Mouse (Mus musculus): Measurements from ENCODE around the gene Bola2. TPM values are rescaled to one million over a fixed set of nuclear protein-coding genes. Genes with fewer than 3 reads are reported as not detected.

The Bola2 gene
- polyA plus RNA-seq, 1 experiment from 2014 or later = 86.5 TPM

DNA sequence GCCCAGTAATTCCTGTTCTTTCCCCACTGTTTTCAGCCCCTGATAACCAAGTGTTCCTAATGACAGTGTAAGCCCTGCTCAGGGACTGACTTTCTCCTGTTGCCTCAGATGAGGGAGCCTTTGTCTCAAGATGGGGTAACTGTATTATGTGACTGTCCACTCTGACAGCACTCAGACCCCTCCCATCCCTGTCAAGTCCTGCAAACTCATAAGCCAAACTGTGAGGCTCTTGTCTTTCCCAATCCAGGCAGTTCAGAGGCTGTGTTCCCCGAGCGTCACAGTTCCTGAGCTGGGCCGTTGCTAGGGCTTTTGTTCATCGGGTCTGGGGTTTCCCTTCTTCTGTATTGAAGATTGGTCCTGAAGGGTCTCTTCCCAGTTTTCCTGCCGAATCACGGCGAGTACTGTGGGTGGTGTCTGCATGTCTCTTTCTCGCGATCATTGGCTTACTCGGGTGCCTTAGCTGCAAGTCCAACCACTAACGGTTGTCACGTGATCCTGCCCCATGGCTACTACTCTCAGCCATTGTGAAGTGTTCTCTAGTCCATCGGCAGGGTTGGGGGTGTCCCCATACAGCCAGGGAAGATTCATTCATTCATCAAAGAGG is 45.0 kb downstream of the Bola2 start:
- WGBS (ENCODE audit: insufficient replicate concordance) = 76% methylated on average over 13 of the region's 13 CpGs
- Histone ChIP-seq H3K9me3 (ENCODE audit: low read length) (no peaks in the 10 kb centered on the region), H3K4me3 (ENCODE audit: low read depth, low read length) (no peak overlapping the region), H3K4me2 (ENCODE audit: low read depth, low read length) (no peak overlapping the region), H3K27me3 (ENCODE audit: insufficient read depth, low read length) (no peaks in the 10 kb centered on the region), H3K9ac (replicated peaks) (no peak overlapping the region), H3K27ac (ENCODE audit: low read depth) (no peak overlapping the region; the same call in 1 of the 2 replicates), H3K36me3 (replicated peaks; ENCODE audit: insufficient read depth, low read length) (no peaks in the 10 kb centered on the region), H3K4me1 (ENCODE audit: insufficient read depth) (peaks cover 2% of the 10 kb centered on the region; the same call in 1 of the 2 replicates)
- ATAC-seq (no peak), DNase-seq (no peak)
- no peak for TF ChIP-seq CTCF (IDR thresholded peaks at IDR 0.05; ENCODE audit: low read depth)
- no peak for TF ChIP-seq EP300 (IDR thresholded peaks at IDR 0.05; ENCODE audit: low read depth)

- WGBS (ENCODE audit: insufficient replicate concordance) = 61% methylated on average over 5 of the region's 5 CpGs
- Histone ChIP-seq H3K4me2 (ENCODE audit: low read depth, low read length) (no peak overlapping the region), H3K9me3 (ENCODE audit: low read length) (no peaks in the 10 kb centered on the region), H3K4me1 (ENCODE audit: insufficient read depth) (peaks cover 2% of the 10 kb centered on the region), H3K36me3 (replicated peaks; ENCODE audit: insufficient read depth, low read length) (no peaks in the 10 kb centered on the region), H3K27ac (ENCODE audit: low read depth) (no peak overlapping the region), H3K27me3 (ENCODE audit: insufficient read depth, low read length) (no peaks in the 10 kb centered on the region), H3K4me3 (ENCODE audit: low read depth, low read length) (no peak overlapping the region), H3K9ac (replicated peaks) (no peak overlapping the region)
- TF ChIP-seq EP300 (IDR thresholded peaks at IDR 0.05; ENCODE audit: low read depth) = no peak
- no peak for TF ChIP-seq CTCF (IDR thresholded peaks at IDR 0.05; ENCODE audit: low read depth)
- ATAC-seq = no peak
- no peak for DNase-seq
Measured at GRCm38 (mm10) chr7:126740977-126741376, 45.8 kb downstream of the Bola2 start.

GRCm38 (mm10) chr7:126741452-126741851 is 46.3 kb downstream of the Bola2 start:
- WGBS (ENCODE audit: insufficient replicate concordance) = 70% methylated on average over 5 of the region's 5 CpGs
- H3K4me1 ChIP-seq (ENCODE audit: insufficient read depth) = peaks cover 6% of the 10 kb centered on the region
- no peaks in the 10 kb centered on the region for H3K27me3 ChIP-seq (ENCODE audit: insufficient read depth, low read length)

DNA sequence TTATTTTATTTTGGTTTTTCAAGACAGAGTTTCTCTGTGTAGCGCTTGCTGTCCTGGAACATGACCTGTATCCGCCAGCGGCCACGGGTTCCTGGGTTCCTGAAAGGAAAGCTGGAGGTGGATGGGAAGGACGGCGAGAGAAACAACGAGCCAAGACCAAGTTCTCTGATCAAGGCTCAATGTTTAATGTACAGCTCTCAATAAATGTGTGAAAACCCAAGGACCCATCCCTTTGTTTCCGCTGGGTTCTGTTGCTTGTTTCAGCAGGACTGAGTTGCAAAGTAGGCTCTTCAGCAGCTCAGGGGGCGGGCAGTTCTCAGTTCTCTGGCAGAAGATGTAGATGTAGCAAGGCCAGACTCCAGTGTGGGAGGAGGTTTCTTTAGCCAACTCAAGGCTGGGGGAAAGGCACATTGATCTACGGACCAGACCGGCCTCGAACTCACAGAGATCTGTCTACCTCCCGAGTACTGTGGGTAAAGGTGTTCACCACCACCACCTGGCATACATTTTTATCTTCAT is 46.8 kb downstream of the Bola2 start:
- peaks cover 10% of the 10 kb centered on the region for H3K4me1 ChIP-seq (ENCODE audit: insufficient read depth)
- DNase-seq (no peak), ATAC-seq (no peak)
- H3K4me3 ChIP-seq (ENCODE audit: low read depth, low read length) = no peak overlapping the region
- TF ChIP-seq CTCF (IDR thresholded peaks at IDR 0.05; ENCODE audit: low read depth) = no peak
- no peak for TF ChIP-seq EP300 (IDR thresholded peaks at IDR 0.05; ENCODE audit: low read depth)
- no peak overlapping the region for H3K4me2 ChIP-seq (ENCODE audit: low read depth, low read length)
- WGBS (ENCODE audit: insufficient replicate concordance) = 87% methylated on average over 13 of the region's 13 CpGs
- H3K9me3 ChIP-seq (ENCODE audit: low read length) = no peaks in the 10 kb centered on the region
- H3K9ac ChIP-seq (replicated peaks) = no peak overlapping the region
- no peak overlapping the region for H3K27ac ChIP-seq (ENCODE audit: low read depth)
- H3K27me3 ChIP-seq (ENCODE audit: insufficient read depth, low read length) = no peaks in the 10 kb centered on the region
- no peaks in the 10 kb centered on the region for H3K36me3 ChIP-seq (replicated peaks; ENCODE audit: insufficient read depth, low read length)

More at GRCm38 (mm10) chr7:126741452-126741851, 46.3 kb downstream of the Bola2 start:
- ATAC-seq (no peak), DNase-seq (no peak)
- Histone ChIP-seq H3K27ac (ENCODE audit: low read depth) (no peak overlapping the region), H3K4me3 (ENCODE audit: low read depth, low read length) (no peak overlapping the region), H3K4me2 (ENCODE audit: low read depth, low read length) (no peak overlapping the region), H3K9me3 (ENCODE audit: low read length) (no peaks in the 10 kb centered on the region), H3K9ac (replicated peaks) (no peak overlapping the region), H3K36me3 (replicated peaks; ENCODE audit: insufficient read depth, low read length) (no peaks in the 10 kb centered on the region)
- TF ChIP-seq EP300 (IDR thresholded peaks at IDR 0.05; ENCODE audit: low read depth) = no peak
- TF ChIP-seq CTCF (IDR thresholded peaks at IDR 0.05; ENCODE audit: low read depth) = no peak

DNA sequence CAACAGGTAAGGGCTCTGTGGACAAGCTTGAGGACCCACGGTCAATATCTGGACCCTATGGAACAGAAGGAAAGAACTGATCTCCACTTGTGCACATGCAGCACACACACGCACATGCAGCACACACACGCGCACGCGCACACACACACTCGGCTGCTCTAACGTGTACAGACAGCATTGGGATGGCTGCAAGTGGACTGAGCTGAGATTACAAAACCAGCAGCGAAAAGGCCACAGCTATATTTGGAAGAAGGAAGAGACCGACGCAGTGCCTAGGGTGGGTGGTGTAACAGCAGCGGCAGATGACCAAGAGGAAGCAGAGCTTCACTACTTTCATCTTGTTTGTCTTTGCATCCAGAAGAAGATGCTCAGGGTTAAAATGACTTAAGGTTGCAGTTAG is 50.9 kb downstream of the Bola2 start:
- ATAC-seq (peak; percentile 48), DNase-seq (peak; percentile 51)
- peak overlapping the region; percentile 65 for H3K4me2 ChIP-seq (ENCODE audit: low read depth, low read length)
- no peaks in the 10 kb centered on the region for H3K27me3 ChIP-seq (ENCODE audit: insufficient read depth, low read length)
- no peaks in the 10 kb centered on the region for H3K9me3 ChIP-seq (ENCODE audit: low read length)
- no peaks in the 10 kb centered on the region for H3K36me3 ChIP-seq (replicated peaks; ENCODE audit: insufficient read depth, low read length)
- TF ChIP-seq EP300 (IDR thresholded peaks at IDR 0.05; ENCODE audit: low read depth) = no peak
- TF ChIP-seq CTCF (IDR thresholded peaks at IDR 0.05; ENCODE audit: low read depth) = no peak
- H3K4me1 ChIP-seq (ENCODE audit: insufficient read depth) = peaks cover 21% of the 10 kb centered on the region
- peak overlapping the region; percentile 89 for H3K27ac ChIP-seq (ENCODE audit: low read depth)
- peak overlapping the region; percentile 19 for H3K4me3 ChIP-seq (ENCODE audit: low read depth, low read length)
- 27% methylated on average over 12 of the region's 12 CpGs for WGBS (ENCODE audit: insufficient replicate concordance)
- H3K9ac ChIP-seq (replicated peaks) = 0 out of 2 replicates have a peak overlapping the region, but pooled peaks have one; percentile 26

GRCm38 (mm10) chr7:126746798-126747197 is 51.6 kb downstream of the Bola2 start:
- Histone ChIP-seq H3K4me1 (ENCODE audit: insufficient read depth) (peaks cover 21% of the 10 kb centered on the region), H3K4me3 (ENCODE audit: low read depth, low read length) (peak overlapping the region; percentile 19), H3K27me3 (ENCODE audit: insufficient read depth, low read length) (no peaks in the 10 kb centered on the region), H3K27ac (ENCODE audit: low read depth) (peak overlapping the region; percentile 89), H3K4me2 (ENCODE audit: low read depth, low read length) (peak overlapping the region; percentile 65), H3K9ac (replicated peaks) (no peak overlapping the region), H3K36me3 (replicated peaks; ENCODE audit: insufficient read depth, low read length) (no peaks in the 10 kb centered on the region), H3K9me3 (ENCODE audit: low read length) (no peaks in the 10 kb centered on the region)
- 5% methylated on average over 6 of the region's 6 CpGs for WGBS (ENCODE audit: insufficient replicate concordance)
- ATAC-seq (peak; percentile 88), DNase-seq (peak; percentile 63)
- TF ChIP-seq EP300 (IDR thresholded peaks at IDR 0.05; ENCODE audit: low read depth) (no peak), CTCF (IDR thresholded peaks at IDR 0.05; ENCODE audit: low read depth) (no peak)
